Mouse (Mus musculus) midbrain, embryonic 11.5 days (tissue): ENCODE measurements around the gene Dtl. TPM values are rescaled to one million over a fixed set of nuclear protein-coding genes. Genes with fewer than 3 reads are reported as not detected.

ENCODE experiments used
- ATAC-seq: fragments of 200-750 bp; cut with Nextera tagmentation; 2 replicates; pipeline ENCODE4 v1.8.0; 2017; ENCODE audit warnings: moderate TSS enrichment, moderate library complexity; ENCODE audit not compliant: low FRiP score
- DNase-seq: peaks from one replicate; pipeline ENCODE4 v3.0.0; 2015; ENCODE audit warnings: low spot score; ENCODE audit errors: missing footprints
- H3K27ac ChIP-seq: fragments of 300-500 bp; sonication (generic); 2 replicates; pipeline ENCODE4 v1.5.1; 2014; ENCODE audit warnings: low read depth, low read length
- H3K27me3 ChIP-seq: fragments of 300-500 bp; sonication (generic); 2 replicates; pipeline ENCODE4 v1.6.1; 2014; ENCODE audit warnings: mild to moderate bottlenecking, low read length, moderate library complexity, mixed read lengths; ENCODE audit not compliant: control insufficient read depth, insufficient read depth
- H3K36me3 ChIP-seq: fragments of 300-500 bp; sonication (generic); 2 replicates; pipeline ENCODE4 v1.6.1; 2014; ENCODE audit warnings: mild to moderate bottlenecking, low read length, moderate library complexity, mixed read lengths; ENCODE audit not compliant: control insufficient read depth, insufficient read depth
- H3K4me1 ChIP-seq: fragments of 300-500 bp; sonication (generic); 2 replicates; pipeline ENCODE4 v1.6.1; 2014; ENCODE audit warnings: low read length; ENCODE audit not compliant: control insufficient read depth, insufficient read depth
- H3K4me2 ChIP-seq: fragments of 300-500 bp; sonication (generic); 2 replicates; pipeline ENCODE4 v1.6.1; 2014; ENCODE audit warnings: mild to moderate bottlenecking, moderate library complexity
- H3K4me3 ChIP-seq: fragments of 300-500 bp; sonication (generic); 2 replicates; pipeline ENCODE4 v1.5.1; 2014; ENCODE audit warnings: low read depth, low read length
- H3K9ac ChIP-seq: fragments of 300-500 bp; sonication (generic); 2 replicates; pipeline ENCODE4 v1.6.1; 2014; ENCODE audit warnings: low read length
- H3K9me3 ChIP-seq: fragments of 300-500 bp; sonication (generic); 2 replicates; pipeline ENCODE4 v1.6.1; 2016; ENCODE audit warnings: low read length; ENCODE audit not compliant: control insufficient read depth
- WGBS: fragments of 180-500 bp; shearing (Covaris S2); extraction: QIAGEN DNeasy Blood & Tissue Kit; methylation state at CpG from one replicate; pipeline ENCODE4 v1.1.7; 2014; 5-methylcytosine and 5-hydroxymethylcytosine counted together
- polyA plus RNA-seq: library from polyadenylated mRNA; unstranded; fragments of >200 nt; fragmentation: Nextera tagmentation; extraction: Ambion mirVana; gene quantifications from 2 replicates; pipeline ENCODE4 v1.2.1, GENCODE M21; 2014

Gene Dtl
- polyA plus RNA-seq, 1 experiment from 2014 or later, result 67.9 TPM

DNA sequence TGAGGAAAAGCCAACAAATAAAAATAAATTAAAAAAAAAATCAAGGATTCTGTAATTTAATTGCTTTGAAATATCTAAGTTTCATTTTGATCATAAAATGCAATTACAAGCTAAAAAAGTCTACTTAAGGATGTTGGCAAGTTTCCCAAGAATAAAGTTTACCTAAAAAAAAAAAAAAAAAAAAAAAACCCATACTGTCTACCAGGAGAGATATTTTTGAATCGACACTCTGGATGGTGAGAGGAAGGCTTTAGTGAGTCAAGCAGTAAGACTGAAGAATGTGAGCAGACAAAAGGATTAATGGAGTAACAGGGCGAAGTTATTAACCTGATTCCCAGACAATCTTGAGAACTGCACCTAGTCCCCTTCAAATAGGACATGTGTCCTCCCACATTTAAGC is 35.0 kb downstream of the Dtl start:
- DNase-seq, result no peak
- Histone ChIP-seq H3K4me3 (no peak overlapping the region), H3K27ac (no peak overlapping the region), H3K27me3 (no peaks in the 10 kb centered on the region), H3K4me1 (no peaks in the 10 kb centered on the region), H3K9me3 (no peaks in the 10 kb centered on the region), H3K36me3 (peaks cover 6% of the 10 kb centered on the region; the same call in 1 of the 2 replicates), H3K4me2 (no peak overlapping the region), H3K9ac (no peak overlapping the region)
- WGBS, result 85% methylated on average over 2 of the region's 2 CpGs
- no peak for ATAC-seq

DNA sequence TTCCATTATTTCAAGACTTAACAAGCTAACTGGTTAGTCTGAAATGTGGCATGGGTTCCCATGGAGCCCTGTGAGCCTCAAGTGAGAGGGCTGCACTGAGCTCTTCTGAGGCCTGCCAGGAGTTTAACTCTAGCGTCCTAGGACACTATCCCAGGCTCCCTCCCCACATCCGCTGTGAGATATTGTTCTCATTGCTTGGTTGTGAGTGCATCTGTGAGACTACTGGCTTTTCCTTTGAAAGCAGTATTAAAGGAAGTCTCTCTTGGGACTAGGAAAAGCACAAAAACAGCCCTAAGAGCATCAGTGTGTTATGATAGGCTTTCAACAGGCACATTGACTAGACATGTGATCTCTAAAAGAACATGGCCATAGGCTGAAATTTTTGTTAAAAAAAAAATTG is 40.4 kb downstream of the Dtl start:
- H3K9me3 ChIP-seq, result no peaks in the 10 kb centered on the region
- H3K36me3 ChIP-seq, result peaks cover 3% of the 10 kb centered on the region; the same call in 1 of the 2 replicates
- 61% methylated on average over 2 of the region's 2 CpGs for WGBS
- H3K4me2 ChIP-seq, result no peak overlapping the region
- H3K9ac ChIP-seq, result no peak overlapping the region
- H3K4me3 ChIP-seq, result no peak overlapping the region
- H3K27ac ChIP-seq, result no peak overlapping the region
- DNase-seq (no peak), ATAC-seq (no peak)
- no peaks in the 10 kb centered on the region for H3K27me3 ChIP-seq
- H3K4me1 ChIP-seq, result no peaks in the 10 kb centered on the region

DNA sequence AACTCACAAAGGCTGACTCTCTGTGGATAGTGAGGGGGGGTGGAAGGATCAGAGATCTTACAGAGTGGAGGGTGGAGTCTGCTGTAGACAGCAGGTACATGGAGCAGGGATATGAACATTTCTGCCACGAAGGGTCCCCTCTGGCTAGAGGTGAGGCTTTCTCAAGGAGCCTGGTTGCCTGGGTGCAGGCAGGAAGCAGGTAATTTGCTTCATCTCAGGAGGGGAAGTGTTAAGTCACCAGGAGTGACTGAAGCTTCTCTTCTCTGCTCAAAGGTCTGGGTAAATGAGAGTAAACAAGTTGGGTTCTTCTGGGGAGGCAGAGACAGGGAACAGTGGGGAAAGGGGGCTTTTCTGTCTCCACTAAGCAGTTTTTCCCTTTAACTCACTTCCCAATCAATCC is 44.3 kb downstream of the Dtl start:
- ATAC-seq (no peak), DNase-seq (no peak)
- H3K36me3 ChIP-seq, result no peaks in the 10 kb centered on the region
- WGBS, result 69% methylated on average over 1 of the region's 1 CpGs
- H3K27ac ChIP-seq, result no peak overlapping the region
- H3K4me3 ChIP-seq, result no peak overlapping the region
- H3K27me3 ChIP-seq, result no peaks in the 10 kb centered on the region
- no peaks in the 10 kb centered on the region for H3K9me3 ChIP-seq
- no peak overlapping the region for H3K4me2 ChIP-seq
- no peak overlapping the region for H3K9ac ChIP-seq
- H3K4me1 ChIP-seq, result no peaks in the 10 kb centered on the region

DNA sequence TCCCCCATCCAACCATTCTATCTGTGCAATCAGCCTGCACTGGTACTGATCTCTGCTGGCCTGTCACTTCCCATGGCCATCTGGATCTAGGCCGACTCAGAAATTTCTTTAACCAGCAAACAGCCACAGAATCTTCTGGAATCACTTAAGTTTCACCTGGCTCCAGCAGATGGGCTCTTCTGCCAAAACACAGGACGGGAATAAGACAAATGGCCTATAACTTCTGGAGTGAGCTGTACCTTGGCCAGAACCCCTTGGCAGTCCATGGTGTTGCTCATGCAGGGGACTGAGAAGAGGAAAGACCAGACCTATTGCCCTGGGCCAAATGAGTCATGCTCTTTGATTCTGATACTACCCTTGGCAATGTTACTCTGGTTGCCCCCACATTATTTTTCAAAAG is 45.9 kb downstream of the Dtl start:
- DNase-seq (no peak), ATAC-seq (no peak)
- no peak overlapping the region for H3K27ac ChIP-seq
- 88% methylated on average over 2 of the region's 2 CpGs for WGBS
- H3K4me3 ChIP-seq, result no peak overlapping the region
- H3K4me2 ChIP-seq, result no peak overlapping the region
- no peaks in the 10 kb centered on the region for H3K9me3 ChIP-seq
- H3K4me1 ChIP-seq, result no peaks in the 10 kb centered on the region
- H3K27me3 ChIP-seq, result no peaks in the 10 kb centered on the region
- H3K36me3 ChIP-seq, result no peaks in the 10 kb centered on the region
- no peak overlapping the region for H3K9ac ChIP-seq

DNA sequence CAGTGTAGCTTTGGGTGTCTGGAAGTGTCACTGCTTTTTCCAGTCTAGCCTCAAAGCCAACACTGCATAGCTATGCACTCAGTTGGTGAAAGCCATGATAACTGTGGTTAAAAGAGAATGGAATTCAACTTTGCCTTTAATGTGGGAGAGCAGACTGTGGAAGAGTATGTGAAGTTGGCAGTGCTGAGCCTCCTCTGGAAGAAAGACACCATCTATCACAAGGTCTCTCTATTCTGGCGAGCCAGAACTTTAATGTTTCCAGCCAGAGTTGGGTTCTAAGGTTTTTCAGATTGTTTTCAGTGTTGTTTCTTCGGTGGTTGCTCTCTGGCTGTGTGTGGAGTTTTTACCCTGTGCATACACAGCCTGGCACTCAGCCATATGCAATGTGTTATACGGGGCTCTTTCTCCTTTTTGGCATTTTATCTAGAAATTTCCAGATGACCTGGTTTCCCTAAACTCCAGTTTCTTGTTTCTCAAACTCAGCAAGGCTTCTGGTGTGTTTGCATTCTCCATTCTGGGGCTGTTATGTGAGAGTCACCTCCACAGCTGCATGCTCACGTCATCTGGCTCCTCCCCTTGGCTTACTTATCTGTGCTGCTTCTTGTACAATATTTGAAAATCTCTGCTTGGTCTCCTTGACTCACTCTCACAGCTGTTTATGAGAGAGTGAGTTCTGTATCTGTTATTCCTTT is 47.3 kb downstream of the Dtl start:
- DNase-seq, result no peak
- Histone ChIP-seq H3K9ac (no peak overlapping the region), H3K4me2 (no peak overlapping the region), H3K36me3 (no peaks in the 10 kb centered on the region), H3K4me3 (no peak overlapping the region), H3K27me3 (no peaks in the 10 kb centered on the region), H3K9me3 (no peaks in the 10 kb centered on the region), H3K4me1 (no peaks in the 10 kb centered on the region), H3K27ac (no peak overlapping the region)
- no peak for ATAC-seq
- 81% methylated on average over 4 of the region's 4 CpGs for WGBS

DNA sequence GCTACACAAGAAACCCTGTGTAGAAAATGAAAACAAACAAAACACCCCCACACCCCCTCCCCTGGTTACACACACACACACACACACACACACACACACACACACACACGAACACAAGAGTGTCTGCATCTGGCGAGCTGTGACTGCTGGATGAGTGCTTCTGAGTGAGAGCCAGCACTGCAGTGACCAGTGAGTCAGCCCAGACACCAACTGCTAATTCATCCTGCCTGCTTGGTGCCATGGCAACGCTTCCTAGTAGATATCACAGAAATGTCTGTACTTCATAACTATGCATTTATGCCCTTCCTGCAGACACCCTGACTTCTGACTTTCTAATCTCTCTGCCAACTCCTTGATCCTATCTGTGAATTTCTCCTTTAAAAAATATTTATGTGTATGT is 48.3 kb downstream of the Dtl start:
- Histone ChIP-seq H3K4me1 (no peaks in the 10 kb centered on the region), H3K27ac (no peak overlapping the region), H3K4me2 (no peak overlapping the region), H3K36me3 (no peaks in the 10 kb centered on the region), H3K9me3 (no peaks in the 10 kb centered on the region), H3K9ac (no peak overlapping the region), H3K4me3 (no peak overlapping the region), H3K27me3 (no peaks in the 10 kb centered on the region)
- no peak for ATAC-seq
- DNase-seq, result no peak
- WGBS, result 86% methylated on average over 3 of the region's 3 CpGs

DNA sequence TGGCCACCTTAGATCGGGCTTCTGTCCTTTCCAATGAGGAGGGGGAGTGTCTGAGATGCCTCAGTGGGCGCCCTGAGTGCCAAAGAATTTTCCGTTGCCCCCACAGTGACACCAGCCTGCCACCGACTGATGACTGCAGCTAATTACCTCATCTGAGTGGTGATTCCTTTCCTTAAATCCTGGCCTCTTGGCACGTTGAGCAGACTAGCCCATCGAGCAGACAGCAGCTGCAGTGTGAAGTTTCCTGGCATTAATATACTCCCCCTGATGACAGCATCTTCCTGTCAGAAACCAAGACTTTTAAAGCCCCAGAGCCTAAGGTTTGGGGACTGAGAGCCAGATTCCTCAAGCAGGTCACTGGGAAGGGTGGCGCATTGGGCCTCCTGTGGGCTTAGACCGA is 53.9 kb downstream of the Dtl start:
- Histone ChIP-seq H3K9ac (no peak overlapping the region), H3K27ac (no peak overlapping the region), H3K9me3 (no peaks in the 10 kb centered on the region), H3K4me3 (no peak overlapping the region), H3K4me2 (no peak overlapping the region), H3K36me3 (no peaks in the 10 kb centered on the region), H3K4me1 (no peaks in the 10 kb centered on the region), H3K27me3 (no peaks in the 10 kb centered on the region)
- ATAC-seq (no peak), DNase-seq (peak; percentile 23)
- WGBS, result 87% methylated on average over 8 of the region's 8 CpGs

DNA sequence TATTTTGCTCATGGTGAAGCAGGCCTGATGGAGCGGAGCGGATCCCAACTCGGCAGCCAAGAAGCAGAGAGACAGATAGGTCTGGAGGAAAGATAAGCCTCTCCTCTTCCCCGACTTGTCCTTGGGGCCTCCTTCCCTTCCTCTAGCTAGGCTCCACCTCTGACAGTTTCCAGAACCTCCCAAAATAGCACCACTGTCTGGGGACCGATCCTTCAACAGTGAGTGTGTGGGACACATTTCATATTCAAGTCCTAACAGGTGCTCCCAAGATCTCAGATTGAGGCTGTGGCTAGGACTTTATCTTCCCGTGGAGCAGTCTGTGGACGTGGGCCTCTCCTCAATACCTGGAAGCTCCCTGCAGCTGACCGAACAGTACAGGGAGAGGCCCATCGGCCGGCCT is 54.7 kb downstream of the Dtl start:
- Histone ChIP-seq H3K27ac (no peak overlapping the region), H3K36me3 (no peaks in the 10 kb centered on the region), H3K27me3 (no peaks in the 10 kb centered on the region), H3K4me2 (no peak overlapping the region), H3K9me3 (no peaks in the 10 kb centered on the region), H3K9ac (no peak overlapping the region), H3K4me3 (no peak overlapping the region), H3K4me1 (no peaks in the 10 kb centered on the region)
- ATAC-seq (no peak), DNase-seq (no peak)
- 89% methylated on average over 10 of the region's 10 CpGs for WGBS

DNA sequence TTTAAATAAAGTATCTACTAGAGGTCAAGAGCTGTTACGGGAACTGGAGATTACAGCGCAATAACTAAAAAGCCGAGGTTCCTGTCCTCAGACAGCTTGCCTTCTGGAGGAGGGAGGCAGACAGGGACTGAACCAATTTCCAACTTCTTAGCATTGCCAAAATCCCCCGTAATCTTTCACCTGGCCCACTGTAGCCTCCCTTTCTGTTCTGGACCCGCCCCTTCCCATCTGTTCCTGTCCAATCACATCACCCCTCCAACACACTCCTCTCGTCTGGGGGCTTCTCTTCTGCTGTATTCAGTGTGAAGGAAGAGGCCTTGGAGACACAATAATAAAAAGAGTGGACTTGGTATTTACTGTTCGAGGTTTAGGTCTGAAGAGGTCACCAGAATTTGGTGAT is 55.1 kb downstream of the Dtl start:
- 86% methylated on average over 7 of the region's 7 CpGs for WGBS
- Histone ChIP-seq H3K36me3 (no peaks in the 10 kb centered on the region), H3K27ac (no peak overlapping the region), H3K27me3 (no peaks in the 10 kb centered on the region), H3K4me2 (no peak overlapping the region), H3K9ac (no peak overlapping the region), H3K9me3 (no peaks in the 10 kb centered on the region), H3K4me3 (no peak overlapping the region), H3K4me1 (no peaks in the 10 kb centered on the region)
- ATAC-seq, result no peak
- DNase-seq, result peak; percentile 41
